ENCODE assay signal across 23 mouse cellular contexts in the genomic region with DNA sequence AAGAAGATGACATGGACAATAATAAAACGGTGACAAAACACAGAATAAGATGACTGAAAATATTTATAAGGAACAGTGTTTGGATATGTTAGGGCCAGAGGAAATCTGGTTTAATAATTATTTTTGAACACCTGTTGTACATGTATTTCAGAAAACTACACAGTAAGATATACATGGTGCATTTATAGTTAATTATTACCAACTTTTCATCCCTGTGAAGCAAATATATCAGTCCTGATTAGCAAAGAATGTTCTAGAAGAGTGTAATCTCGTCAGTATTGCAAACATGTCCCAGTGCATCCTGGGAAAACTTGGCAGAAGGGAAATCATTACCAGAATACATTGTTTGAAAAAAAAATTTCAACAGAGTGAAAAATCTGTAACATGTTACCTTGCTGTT.
"Had no signal": no experiment of that assay in that cellular context is flagged by ENCODE, and none has a peak within 500 bp of the region (broad histone marks: within the 10 kb centered on the region; RNA-seq: fewer than 3 reads in every experiment).

No protein-coding gene starts in this region.

- H3K27ac ChIP-seq: heart, adult 2 months; heart, embryonic 13.5 days; heart, embryonic 15.5 days; hindbrain, embryonic 13.5 days; hindbrain, embryonic 15.5 days; hindbrain, postnatal 0 days; layer of hippocampus, adult 2 months; left cerebral cortex, adult 2 months; limb, embryonic 10.5 days; limb, embryonic 12.5 days had no signal

- H3K4me1 ChIP-seq: heart, embryonic 13.5 days; heart, embryonic 15.5 days; hindbrain, embryonic 13.5 days; hindbrain, embryonic 15.5 days; limb, embryonic 10.5 days; limb, embryonic 12.5 days had no signal

- H3K4me3 ChIP-seq: heart, adult 2 months; heart, embryonic 13.5 days; heart, embryonic 15.5 days; hindbrain, embryonic 13.5 days; hindbrain, embryonic 15.5 days; layer of hippocampus, adult 2 months; left cerebral cortex, adult 2 months; limb, embryonic 10.5 days; limb, embryonic 12.5 days had no signal

- DNase-seq: gastrocnemius, postnatal 14 days; gastrocnemius, postnatal 36 days; heart, adult 11 months; heart, adult 2 months; heart, postnatal 14 days; heart, postnatal 36 days; kidney, adult 18-20 months; kidney, adult 8-10 months; kidney, postnatal 10 days; kidney, postnatal 25 days; kidney, postnatal 4 days; liver had no signal

- H3K27me3 ChIP-seq: heart, embryonic 13.5 days; heart, embryonic 15.5 days; hindbrain, embryonic 13.5 days; hindbrain, embryonic 15.5 days; limb, embryonic 12.5 days had no signal

- H3K4me2 ChIP-seq: heart, embryonic 11.5 days; heart, embryonic 13.5 days; heart, embryonic 15.5 days; hindbrain, embryonic 13.5 days; hindbrain, embryonic 15.5 days; limb, embryonic 12.5 days; liver, embryonic 11.5 days had no signal

- H3K9ac ChIP-seq: heart, embryonic 13.5 days; heart, embryonic 15.5 days; hindbrain, embryonic 13.5 days; hindbrain, embryonic 15.5 days; limb, embryonic 12.5 days had no signal

- H3K9me3 ChIP-seq: heart, embryonic 13.5 days; heart, embryonic 15.5 days; hindbrain, embryonic 13.5 days; hindbrain, embryonic 15.5 days; limb, embryonic 10.5 days; limb, embryonic 12.5 days had no signal

- ATAC-seq: hindbrain, postnatal 0 days had no signal

- H3K36me3 ChIP-seq: heart, embryonic 13.5 days; heart, embryonic 15.5 days; hindbrain, embryonic 13.5 days; hindbrain, embryonic 15.5 days; limb, embryonic 10.5 days; limb, embryonic 12.5 days had no signal
